Mouse (Mus musculus) olfactory bulb, adult 2 months (tissue): ENCODE results near the gene Prkcb. TPM values are rescaled to one million over a fixed set of nuclear protein-coding genes. Genes with fewer than 3 reads are reported as not detected.

ENCODE experiments used
- H3K27ac ChIP-seq: fragments of 200-500 bp; 2 replicates; pipeline ENCODE4 v1.5.1; 2012; ENCODE audit warnings: low read depth, low read length; ENCODE audit not compliant: insufficient read depth
- H3K4me1 ChIP-seq: fragments of 200-500 bp; 2 replicates; pipeline ENCODE4 v1.6.1; 2012; ENCODE audit warnings: low read length; ENCODE audit not compliant: control insufficient read depth, insufficient read depth
- H3K4me3 ChIP-seq: fragments of 200-500 bp; 2 replicates; pipeline ENCODE4 v1.5.1; 2012; ENCODE audit warnings: mild to moderate bottlenecking, low read depth, low read length, moderate library complexity; ENCODE audit not compliant: insufficient read depth
- CTCF ChIP-seq: fragments of 200-500 bp; IDR thresholded peaks from 2 replicates; pipeline ENCODE4 v1.5.1; 2012; ENCODE audit warnings: low read depth, mild to moderate bottlenecking, low read length, moderate library complexity; ENCODE audit not compliant: insufficient read depth
- POLR2A ChIP-seq: fragments of 200-500 bp; IDR thresholded peaks from 2 replicates; pipeline ENCODE4 v1.6.1; 2012; ENCODE audit warnings: mild to moderate bottlenecking, low read depth, low read length, moderate library complexity; ENCODE audit not compliant: insufficient read depth
- WGBS: fragments of 180-500 bp; shearing (Covaris S2); methylation state at CpG from one replicate; pipeline ENCODE4 v1.1.7; 2018; 5-methylcytosine and 5-hydroxymethylcytosine counted together
- polyA plus RNA-seq: library from polyadenylated mRNA; stranded (reverse); fragments of >200 nt; gene quantifications from 2 replicates; pipeline ENCODE4 v1.2.4, GENCODE M21; 2012; ENCODE audit warnings: low replicate concordance; ENCODE audit not compliant: missing spikeins, insufficient read depth, insufficient read length

Gene Prkcb
- polyA plus RNA-seq, 1 experiment: 694 TPM

- H3K27ac ChIP-seq: no peak overlapping the region
- WGBS: 85% methylated on average over 14 of the region's 14 CpGs
- H3K4me1 ChIP-seq: peaks cover 15% of the 10 kb centered on the region
- H3K4me3 ChIP-seq: no peak overlapping the region
- no peak for TF ChIP-seq CTCF
- no peak for TF ChIP-seq POLR2A
These were observed 21.6 kb downstream of the Prkcb start for GRCm38 (mm10) chr7:122309909-122310725.

- WGBS: 87% methylated on average over 7 of the region's 7 CpGs
These were observed 22.1 kb downstream of the Prkcb start for GRCm38 (mm10) chr7:122310726-122311018.

GRCm38 (mm10) chr7:122313690-122314477, 25.3 kb downstream of the Prkcb start:
- 86% methylated on average over 12 of the region's 12 CpGs for WGBS
- Histone ChIP-seq H3K4me1 (peaks cover 21% of the 10 kb centered on the region), H3K4me3 (no peak overlapping the region), H3K27ac (no peak overlapping the region)
- TF ChIP-seq POLR2A (no peak), CTCF (no peak)

More at GRCm38 (mm10) chr7:122310726-122311018, 22.1 kb downstream of the Prkcb start:
- TF ChIP-seq CTCF: no peak
- no peak for TF ChIP-seq POLR2A
- no peak overlapping the region for H3K27ac ChIP-seq
- no peak overlapping the region for H3K4me3 ChIP-seq
- peaks cover 15% of the 10 kb centered on the region for H3K4me1 ChIP-seq

GRCm38 (mm10) chr7:122315720-122316331, 27.3 kb downstream of the Prkcb start:
- TF ChIP-seq CTCF (no peak), POLR2A (no peak)
- Histone ChIP-seq H3K27ac (no peak overlapping the region), H3K4me1 (peaks cover 18% of the 10 kb centered on the region), H3K4me3 (no peak overlapping the region)
- WGBS: 92% methylated on average over 8 of the region's 8 CpGs

GRCm38 (mm10) chr7:122316681-122317080, 28.1 kb downstream of the Prkcb start:
- Histone ChIP-seq H3K4me1 (peaks cover 18% of the 10 kb centered on the region), H3K27ac (no peak overlapping the region), H3K4me3 (no peak overlapping the region)
- TF ChIP-seq POLR2A (no peak), CTCF (no peak)
- 62% methylated on average over 3 of the region's 3 CpGs for WGBS

- H3K4me1 ChIP-seq: peaks cover 17% of the 10 kb centered on the region
- no peak overlapping the region for H3K27ac ChIP-seq
- TF ChIP-seq CTCF (no peak), POLR2A (no peak)
- no peak overlapping the region for H3K4me3 ChIP-seq
These were observed 28.9 kb downstream of the Prkcb start for GRCm38 (mm10) chr7:122317485-122317884.

- TF ChIP-seq POLR2A (no peak), CTCF (no peak)
- 83% methylated on average over 9 of the region's 9 CpGs for WGBS
- no peak overlapping the region for H3K4me3 ChIP-seq
- no peak overlapping the region for H3K27ac ChIP-seq
- peaks cover 11% of the 10 kb centered on the region for H3K4me1 ChIP-seq
These were observed 31.0 kb downstream of the Prkcb start for GRCm38 (mm10) chr7:122319566-122319965.

GRCm38 (mm10) chr7:122320843-122321544, 32.4 kb downstream of the Prkcb start:
- no peak overlapping the region for H3K27ac ChIP-seq
- no peak overlapping the region for H3K4me3 ChIP-seq
- 98% methylated on average over 7 of the region's 7 CpGs for WGBS
- H3K4me1 ChIP-seq: peaks cover 11% of the 10 kb centered on the region
- TF ChIP-seq CTCF: no peak
- no peak for TF ChIP-seq POLR2A
